Mouse (Mus musculus): ENCODE data around the gene Ing2. TPM values are rescaled to one million over a fixed set of nuclear protein-coding genes. Genes with fewer than 3 reads are reported as not detected.

Ing2 gene
- polyA plus RNA-seq, 1 experiment: 0.55 TPM

GRCm38 (mm10) chr8:47637152-47637551, 38.2 kb downstream of the Ing2 start:
- Histone ChIP-seq H3K4me3 (replicated peaks) (no peak overlapping the region), H3K27me3 (ENCODE audit: control insufficient read depth) (no peaks in the 10 kb centered on the region)
- TF ChIP-seq TAL1 (IDR thresholded peaks at IDR 0.05; ENCODE audit: low read length): no peak
- no peak for TF ChIP-seq GATA1 (IDR thresholded peaks at IDR 0.05; ENCODE audit: low read length)

GRCm38 (mm10) chr8:47636032-47636431, 39.3 kb downstream of the Ing2 start:
- peaks cover 14% of the 10 kb centered on the region for H3K9me3 ChIP-seq (ENCODE audit: control insufficient read depth, low read length)
- no peaks in the 10 kb centered on the region for H3K27me3 ChIP-seq (ENCODE audit: control insufficient read depth)
- no peaks in the 10 kb centered on the region for H3K36me3 ChIP-seq (ENCODE audit: control insufficient read depth)
- no peaks in the 10 kb centered on the region for H3K4me1 ChIP-seq (ENCODE audit: control insufficient read depth)
- no peak overlapping the region for H3K4me3 ChIP-seq (replicated peaks)
- no peak for TF ChIP-seq TAL1 (IDR thresholded peaks at IDR 0.05; ENCODE audit: low read length)
- no peak for TF ChIP-seq GATA1 (IDR thresholded peaks at IDR 0.05; ENCODE audit: low read length)

More at GRCm38 (mm10) chr8:47637152-47637551, 38.2 kb downstream of the Ing2 start:
- Histone ChIP-seq H3K36me3 (ENCODE audit: control insufficient read depth) (no peaks in the 10 kb centered on the region), H3K4me1 (ENCODE audit: control insufficient read depth) (no peaks in the 10 kb centered on the region), H3K9me3 (ENCODE audit: control insufficient read depth, low read length) (peaks cover 18% of the 10 kb centered on the region)

GRCm38 (mm10) chr8:47634791-47635341, 40.5 kb downstream of the Ing2 start:
- Histone ChIP-seq H3K4me1 (ENCODE audit: control insufficient read depth) (no peaks in the 10 kb centered on the region), H3K9me3 (ENCODE audit: control insufficient read depth, low read length) (peaks cover 9% of the 10 kb centered on the region), H3K36me3 (ENCODE audit: control insufficient read depth) (no peaks in the 10 kb centered on the region), H3K27me3 (ENCODE audit: control insufficient read depth) (no peaks in the 10 kb centered on the region), H3K4me3 (replicated peaks) (no peak overlapping the region)
- TF ChIP-seq TAL1 (IDR thresholded peaks at IDR 0.05; ENCODE audit: low read length): no peak
- no peak for TF ChIP-seq GATA1 (IDR thresholded peaks at IDR 0.05; ENCODE audit: low read length)

DNA sequence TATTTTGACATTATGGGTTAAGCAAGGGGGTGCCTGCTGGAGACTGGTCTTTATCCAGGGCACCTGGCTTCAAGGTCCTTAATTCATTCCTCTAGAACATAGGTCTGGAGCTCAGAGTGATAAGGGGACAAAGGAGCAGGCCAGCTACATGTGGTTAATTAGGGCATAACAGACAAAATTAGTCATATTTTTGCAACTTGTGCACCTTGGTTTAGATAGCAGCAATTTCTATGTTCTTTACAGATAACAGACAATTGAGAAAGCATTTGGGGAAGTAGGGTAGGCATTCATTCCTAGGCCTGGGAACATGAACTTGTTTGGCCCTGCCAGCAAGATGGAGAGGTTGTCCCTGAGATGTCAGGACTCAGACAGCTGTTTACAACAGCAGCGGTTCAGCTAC, 54.2 kb downstream of the Ing2 start:
- TF ChIP-seq TAL1 (IDR thresholded peaks at IDR 0.05; ENCODE audit: low read length): no peak
- TF ChIP-seq GATA1 (IDR thresholded peaks at IDR 0.05; ENCODE audit: low read length): no peak
- Histone ChIP-seq H3K27me3 (ENCODE audit: control insufficient read depth) (no peaks in the 10 kb centered on the region), H3K36me3 (ENCODE audit: control insufficient read depth) (no peaks in the 10 kb centered on the region), H3K9me3 (ENCODE audit: control insufficient read depth, low read length) (peaks cover 3% of the 10 kb centered on the region; the same call in 1 of the 2 replicates), H3K4me1 (ENCODE audit: control insufficient read depth) (no peaks in the 10 kb centered on the region), H3K4me3 (replicated peaks) (no peak overlapping the region)

Other genes starting within 250 kb of the Ing2 start
- 0.01 and 0.02 TPM in 2 replicates for gene Stox2, start 229.2 kb downstream of the Ing2 start, polyA plus RNA-seq (2012)
- gene Trappc11, start 142.1 kb downstream of the Ing2 start, polyA plus RNA-seq (2012): 0.42 and 0.79 TPM in 2 replicates
- 0.88 and 1.1 TPM in 2 replicates for gene Rwdd4a, start 141.9 kb downstream of the Ing2 start, polyA plus RNA-seq (2012)
- gene Cdkn2aip, start 38.4 kb upstream of the Ing2 start, polyA plus RNA-seq (2012): 1.2 and 2.2 TPM in 2 replicates
- not detected in 2 replicates for gene Cldn24, start 146.6 kb upstream of the Ing2 start, polyA plus RNA-seq (2012)
- gene Cldn22, start 148.9 kb upstream of the Ing2 start, polyA plus RNA-seq (2012): not detected in 2 replicates